Comparison of ENCODE assay signal across 16 mouse cellular contexts in the genomic region with DNA sequence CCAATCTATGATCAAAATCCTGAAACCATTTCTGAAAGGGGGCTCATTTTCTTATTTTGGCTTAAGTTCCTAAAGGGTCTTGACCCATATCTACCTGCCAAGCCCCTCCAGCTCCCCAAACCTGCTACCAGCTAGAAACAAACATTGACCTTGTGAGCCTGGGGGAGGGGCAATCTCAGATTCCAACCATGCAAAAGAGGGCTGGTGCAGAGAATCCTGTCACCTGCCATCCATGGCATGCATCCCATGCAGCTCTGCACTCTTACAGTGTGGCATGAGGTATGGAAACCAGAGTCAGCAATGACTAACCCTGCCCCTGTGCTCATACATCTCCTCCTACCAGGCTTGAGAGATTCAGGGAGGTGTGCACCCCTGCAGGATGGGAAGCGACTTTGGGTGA.
DNase-seq lines count a peak whose midpoint lies in the region; TF ChIP-seq lines count a peak whose summit lies in the region.
"Had no signal": no experiment of that assay in that cellular context is flagged by ENCODE, and none has a peak within 500 bp of the region (broad histone marks: within the 10 kb centered on the region; RNA-seq: fewer than 3 reads in every experiment).

No protein-coding gene starts in this region.

- no peak overlapping the region for H3K27ac ChIP-seq in left cerebral cortex, adult 2 months

- H3K4me3 ChIP-seq in left cerebral cortex, adult 2 months: no peak overlapping the region

- DNase-seq in cerebellum, postnatal 10 days: peak; percentile 61 to 71
- no peak for DNase-seq in cerebellum, adult 18-20 months
- DNase-seq in cerebellum, postnatal 14 days: peak; percentile 37 to 42
- no peak for DNase-seq in cerebellum, adult 11-12 months
- DNase-seq in heart, adult 11 months: peak; percentile 42
- no peak for DNase-seq in heart, adult 18-20 months
- peak; percentile 43 for DNase-seq in left cerebral cortex, postnatal 4 days
- no peak for DNase-seq in left cerebral cortex, adult 2 months (ENCODE audit: extremely low spot score in 1 of 2, low spot score in 2 of 2)
- DNase-seq: adrenal gland, adult 2 months; adrenal gland, adult 8-10 months; adrenal gland, postnatal 10 days; adrenal gland, postnatal 14 days; adrenal gland, postnatal 25 days; adrenal gland, postnatal 36 days; B cell, adult 2 months; cerebellum, adult 11 months had no signal

- no peak for TF ChIP-seq CTCF in left cerebral cortex, adult 2 months (IDR thresholded peaks at IDR 0.05)

- intact Hi-C loops in left cerebral cortex, postnatal 4 days (cut with DNase I): no loop called here
- intact Hi-C loops in left cerebral cortex, adult 2 months (cut with DNase I): no loop called here

Comparison
In these comparisons a context has a peak if more than half of its experiments do, and no peak if none do; other contexts are left out.
1. DNase-seq: peak in cerebellum, postnatal 10 days (2 of 2), cerebellum, postnatal 14 days (2 of 2), heart, adult 11 months (single experiment) and left cerebral cortex, postnatal 4 days (single experiment); none in cerebellum, adult 18-20 months (0 of 2), cerebellum, adult 11-12 months (single experiment), heart, adult 18-20 months (0 of 2) and left cerebral cortex, adult 2 months (0 of 2).